Mouse (Mus musculus) lung, postnatal 0 days (tissue): Measurements from ENCODE around the gene Tmc7. TPM values are rescaled to one million over a fixed set of nuclear protein-coding genes. Genes with fewer than 3 reads are reported as not detected.

Experiments used
- ATAC-seq: fragments of 200-750 bp; cut with Nextera tagmentation; 2 replicates; pipeline ENCODE4 v1.8.0; 2017; ENCODE audit warnings: moderate library complexity
- DNase-seq: peaks from one replicate; pipeline ENCODE4 v3.0.0-alpha.2; 2016; ENCODE audit warnings: low spot score
- H3K27ac ChIP-seq: fragments of 300-500 bp; sonication (generic); 2 replicates; pipeline ENCODE4 v1.5.1; 2014; ENCODE audit warnings: antibody characterized with exemption, mild to moderate bottlenecking, low read length, mixed read lengths
- H3K27me3 ChIP-seq: fragments of 300-500 bp; sonication (generic); replicated peaks from 2 replicates; pipeline ENCODE4 v1.6.1; 2014; ENCODE audit warnings: low read length, mixed read lengths; ENCODE audit not compliant: insufficient read depth
- H3K36me3 ChIP-seq: fragments of 300-500 bp; sonication (generic); 2 replicates; pipeline ENCODE4 v1.6.1; 2014; ENCODE audit warnings: low read length, mixed read lengths; ENCODE audit not compliant: insufficient read depth
- H3K4me1 ChIP-seq: fragments of 300-500 bp; sonication (generic); 2 replicates; pipeline ENCODE4 v1.6.1; 2014; ENCODE audit warnings: antibody characterized with exemption, low read depth, low read length, mixed read lengths; ENCODE audit not compliant: insufficient read depth
- H3K4me2 ChIP-seq: fragments of 300-500 bp; sonication (generic); replicated peaks from 2 replicates; pipeline ENCODE4 v1.6.1; 2014; ENCODE audit warnings: low read depth, mild to moderate bottlenecking, low read length, moderate library complexity, mixed read lengths
- H3K4me3 ChIP-seq: fragments of 300-500 bp; sonication (generic); 2 replicates; pipeline ENCODE4 v1.5.1; 2014; ENCODE audit warnings: low read depth, low read length
- H3K9ac ChIP-seq: fragments of 300-500 bp; sonication (generic); replicated peaks from 2 replicates; pipeline ENCODE4 v1.6.1; 2014; ENCODE audit warnings: low read depth, mild to moderate bottlenecking
- H3K9me3 ChIP-seq: fragments of 300-500 bp; sonication (generic); 2 replicates; pipeline ENCODE4 v1.6.1; 2016; ENCODE audit warnings: low read length, mixed read lengths
- CTCF ChIP-seq: IDR thresholded peaks from 2 replicates; pipeline ENCODE4 v1.5.1; 2016; ENCODE audit warnings: antibody characterized with exemption, mild to moderate bottlenecking
- EP300 ChIP-seq: IDR thresholded peaks from 2 replicates; pipeline ENCODE4 v1.6.1; 2016; ENCODE audit warnings: antibody characterized with exemption, mild to moderate bottlenecking, control low read depth
- WGBS: fragments of 180-500 bp; shearing (Covaris S2); extraction: QIAGEN DNeasy Blood & Tissue Kit; methylation state at CpG from one replicate; pipeline ENCODE4 v1.1.7; 2014; 5-methylcytosine and 5-hydroxymethylcytosine counted together
- polyA plus RNA-seq: library from polyadenylated mRNA; unstranded; fragments of >200 nt; fragmentation: Nextera tagmentation; extraction: Ambion mirVana; gene quantifications from 2 replicates; pipeline ENCODE4 v1.2.1, GENCODE M21; 2015

Gene Tmc7
- polyA plus RNA-seq, 1 experiment from 2014 or later, result 2.4 TPM

GRCm38 (mm10) chr7:118592146-118592545, 7.6 kb upstream of the Tmc7 start:
- H3K4me1 ChIP-seq, result peaks cover 4% of the 10 kb centered on the region; the same call in 1 of the 2 replicates
- DNase-seq (no peak), ATAC-seq (no peak)
- no peak overlapping the region for H3K4me3 ChIP-seq
- no peak overlapping the region for H3K9ac ChIP-seq
- H3K4me2 ChIP-seq, result no peak overlapping the region
- H3K27me3 ChIP-seq, result 0 out of 2 replicates have a peak, but pooled peaks cover 5% of the 10 kb centered on the region
- H3K9me3 ChIP-seq, result no peaks in the 10 kb centered on the region
- TF ChIP-seq CTCF (no peak), EP300 (no peak)
- 41% methylated on average over 6 of the region's 6 CpGs for WGBS
- no peak overlapping the region for H3K27ac ChIP-seq
- H3K36me3 ChIP-seq, result no peaks in the 10 kb centered on the region

DNA sequence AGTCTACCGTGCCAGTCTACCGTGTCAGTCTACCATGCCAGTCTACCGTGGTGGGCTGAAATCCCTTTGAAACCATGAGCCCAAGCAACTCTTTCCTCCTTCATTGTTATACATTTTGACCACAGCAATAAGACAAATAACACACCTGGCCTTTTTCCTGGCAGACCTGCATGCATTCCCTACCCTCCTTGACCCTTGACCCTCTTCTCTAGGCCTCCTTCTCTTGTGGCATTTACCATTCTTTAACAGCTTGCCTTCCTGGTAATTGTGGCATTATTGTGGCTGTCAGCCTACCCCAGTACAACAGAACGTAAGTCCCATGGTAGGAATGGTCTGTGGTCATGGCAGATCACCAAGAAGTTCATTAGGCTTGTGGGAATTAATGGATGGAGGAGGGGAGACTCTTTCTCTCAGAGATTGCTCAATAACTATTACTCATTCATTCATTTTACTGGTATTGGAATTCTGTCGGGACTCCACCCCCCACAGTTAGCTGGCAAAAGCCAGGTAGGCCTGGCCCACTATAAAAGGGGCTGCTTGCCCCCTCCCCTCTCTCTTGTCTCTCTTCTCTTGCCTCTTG, 6.3 kb upstream of the Tmc7 start:
- Histone ChIP-seq H3K9ac (no peak overlapping the region), H3K36me3 (no peaks in the 10 kb centered on the region), H3K9me3 (no peaks in the 10 kb centered on the region), H3K27ac (no peak overlapping the region), H3K4me3 (no peak overlapping the region), H3K4me2 (no peak overlapping the region), H3K27me3 (0 out of 2 replicates have a peak, but pooled peaks cover 5% of the 10 kb centered on the region), H3K4me1 (peaks cover 4% of the 10 kb centered on the region; the same call in 1 of the 2 replicates)
- no peak for DNase-seq
- TF ChIP-seq CTCF (no peak), EP300 (no peak)
- WGBS, result 87% methylated on average over 5 of the region's 5 CpGs
- no peak for ATAC-seq

- no peaks in the 10 kb centered on the region for H3K36me3 ChIP-seq
- TF ChIP-seq EP300 (no peak), CTCF (no peak)
- no peak overlapping the region for H3K4me2 ChIP-seq
- DNase-seq (no peak), ATAC-seq (no peak)
- H3K27ac ChIP-seq, result no peak overlapping the region
- H3K27me3 ChIP-seq, result no peaks in the 10 kb centered on the region
- 69% methylated on average over 6 of the region's 6 CpGs for WGBS
- H3K9ac ChIP-seq, result no peak overlapping the region
- no peaks in the 10 kb centered on the region for H3K9me3 ChIP-seq
- H3K4me1 ChIP-seq, result peaks cover 5% of the 10 kb centered on the region; the same call in 1 of the 2 replicates
- no peak overlapping the region for H3K4me3 ChIP-seq
Measured at GRCm38 (mm10) chr7:118585856-118586255, 1.3 kb upstream of the Tmc7 start.

GRCm38 (mm10) chr7:118584926-118585325, 390 bp upstream of the Tmc7 start:
- no peaks in the 10 kb centered on the region for H3K9me3 ChIP-seq
- TF ChIP-seq CTCF, result no peak
- no peak for TF ChIP-seq EP300
- 53% methylated on average over 5 of the region's 5 CpGs for WGBS
- peak overlapping the region; percentile 95 for H3K4me2 ChIP-seq
- no peak overlapping the region for H3K9ac ChIP-seq
- no peak for DNase-seq
- no peak overlapping the region for H3K27ac ChIP-seq
- peaks cover 5% of the 10 kb centered on the region; the same call in 1 of the 2 replicates for H3K4me1 ChIP-seq
- no peaks in the 10 kb centered on the region for H3K36me3 ChIP-seq
- no peaks in the 10 kb centered on the region for H3K27me3 ChIP-seq
- H3K4me3 ChIP-seq, result peak overlapping the region; percentile 51
- no peak for ATAC-seq

- Histone ChIP-seq H3K9me3 (no peaks in the 10 kb centered on the region), H3K9ac (peak overlapping the region; percentile 45; the same call in 1 of the 2 replicates), H3K36me3 (no peaks in the 10 kb centered on the region), H3K4me3 (peak overlapping the region; percentile 51), H3K27ac (no peak overlapping the region), H3K27me3 (no peaks in the 10 kb centered on the region), H3K4me1 (peaks cover 5% of the 10 kb centered on the region; the same call in 1 of the 2 replicates), H3K4me2 (peak overlapping the region; percentile 95)
- TF ChIP-seq CTCF (no peak), EP300 (no peak)
- 7% methylated on average over 7 of the region's 7 CpGs for WGBS
- DNase-seq (peak; percentile 37), ATAC-seq (0 out of 2 replicates have a peak, but pooled peaks have one; percentile 18)
Measured at GRCm38 (mm10) chr7:118583821-118584220, 715 bp downstream of the Tmc7 start.

DNA sequence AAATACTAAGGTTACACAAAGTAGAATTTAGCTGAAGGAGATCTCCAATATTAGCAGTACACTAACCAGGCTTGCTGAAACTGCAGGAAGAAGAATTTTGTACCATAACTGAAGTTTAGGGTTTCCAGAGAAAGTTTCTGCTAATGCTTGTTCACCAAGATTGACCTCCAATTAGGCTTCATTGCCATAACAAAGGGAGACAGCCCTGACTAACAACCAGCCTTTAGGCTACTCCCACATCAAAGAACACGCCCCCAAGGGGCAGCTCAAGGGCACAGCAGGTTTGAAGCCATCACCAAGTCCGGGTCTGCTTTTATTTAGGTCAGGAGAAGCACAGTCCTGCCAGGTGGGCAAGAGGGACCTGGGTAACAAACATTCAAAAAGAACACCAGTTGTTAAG, 4.6 kb downstream of the Tmc7 start:
- H3K4me1 ChIP-seq, result peaks cover 5% of the 10 kb centered on the region; the same call in 1 of the 2 replicates
- DNase-seq (no peak), ATAC-seq (no peak)
- no peak overlapping the region for H3K9ac ChIP-seq
- H3K9me3 ChIP-seq, result no peaks in the 10 kb centered on the region
- H3K36me3 ChIP-seq, result no peaks in the 10 kb centered on the region
- H3K4me3 ChIP-seq, result no peak overlapping the region
- no peak overlapping the region for H3K27ac ChIP-seq
- H3K4me2 ChIP-seq, result no peak overlapping the region
- 58% methylated on average over 2 of the region's 2 CpGs for WGBS
- TF ChIP-seq CTCF, result no peak
- TF ChIP-seq EP300, result no peak
- no peaks in the 10 kb centered on the region for H3K27me3 ChIP-seq
